Mouse (Mus musculus) adrenal gland (tissue): ENCODE measurements at regions not wholly inside any gene's neighbourhood (a gene's known extent, or its start where the extent isn't known, plus 50 kb on each side); places are given as distances from the start of the nearest gene placed in this dataset.

Experiments used
- intact Hi-C: fragments of 180-260 bp; cut with DNase I; formaldehyde crosslinking; loops from one replicate; pipeline ENCODE4 v1.15.1; 2025

- intact Hi-C loops = no loop called here
Observed at GRCm38 (mm10) chr9:116285691-116286431, 110.7 kb upstream of the Tgfbr2 start.

GRCm38 (mm10) chr9:116283790-116284526 is 108.8 kb upstream of the Tgfbr2 start:
- intact Hi-C loops = no loop called here

GRCm38 (mm10) chr9:116281654-116282053 is 106.5 kb upstream of the Tgfbr2 start:
- intact Hi-C loops = no loop called here

DNA sequence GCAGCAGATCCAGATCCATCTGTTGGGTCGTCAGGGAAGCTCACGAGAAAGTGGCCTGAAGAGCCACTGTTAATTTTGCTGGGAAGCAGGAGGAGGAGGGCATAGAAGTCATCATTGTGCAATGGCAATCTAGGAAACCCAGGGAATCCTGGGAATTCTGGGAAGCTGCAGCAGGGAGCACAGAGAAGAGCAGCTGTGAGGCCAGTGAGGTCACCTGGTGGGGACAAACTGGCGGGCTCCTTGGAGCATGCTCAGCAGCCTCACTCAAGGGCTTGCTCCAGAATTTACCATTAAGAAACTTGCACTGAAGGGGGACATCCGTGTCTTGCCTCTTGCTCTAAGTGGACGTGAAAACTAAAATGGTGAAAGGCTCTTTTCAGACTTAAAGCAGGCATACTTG is 105.0 kb upstream of the Tgfbr2 start:
- intact Hi-C loops = no loop called here

DNA sequence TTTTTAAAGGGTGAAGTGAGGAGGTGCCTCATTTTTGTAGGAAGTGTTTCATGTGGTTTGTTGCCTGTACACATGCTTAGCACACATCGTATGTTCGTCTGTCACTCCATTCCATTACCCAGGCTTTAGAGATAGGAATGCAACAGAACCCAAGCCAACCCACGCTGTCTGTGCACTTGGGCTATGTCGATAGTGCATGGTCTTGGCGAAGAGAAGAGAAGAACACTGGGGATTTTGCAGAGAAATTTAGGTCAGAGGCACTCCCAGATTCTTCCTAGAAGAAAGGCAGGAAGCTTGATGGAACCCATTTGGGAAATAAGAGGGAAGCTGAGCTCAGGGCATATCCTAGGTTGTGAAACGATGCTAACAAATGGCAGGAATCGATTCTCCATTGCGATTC is 103.7 kb upstream of the Tgfbr2 start:
- intact Hi-C loops = no loop called here

DNA sequence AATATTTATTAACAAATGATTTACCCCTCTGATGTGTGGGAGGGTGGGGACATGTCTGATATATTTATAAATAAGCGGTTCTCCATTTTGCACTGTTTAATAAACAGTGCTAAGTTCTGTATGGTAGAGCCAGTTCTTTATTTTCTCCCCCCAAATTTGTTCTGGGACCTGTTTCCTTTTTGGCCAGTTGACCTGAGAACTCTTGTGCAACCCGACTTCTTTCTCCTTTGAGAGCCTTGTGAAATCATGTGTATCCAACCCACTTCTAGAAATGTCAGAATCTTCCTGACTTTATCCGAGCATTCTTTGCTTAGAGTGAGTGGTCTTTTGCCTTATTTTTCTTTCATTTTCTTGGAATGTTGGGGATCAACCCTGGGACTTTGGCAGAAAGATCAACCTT is 102.6 kb upstream of the Tgfbr2 start:
- intact Hi-C loops = no loop called here

GRCm38 (mm10) chr9:116276141-116276540 is 101.0 kb upstream of the Tgfbr2 start:
- intact Hi-C loops = no loop called here

GRCm38 (mm10) chr9:116272446-116272845 is 97.3 kb upstream of the Tgfbr2 start:
- intact Hi-C loops = no loop called here

DNA sequence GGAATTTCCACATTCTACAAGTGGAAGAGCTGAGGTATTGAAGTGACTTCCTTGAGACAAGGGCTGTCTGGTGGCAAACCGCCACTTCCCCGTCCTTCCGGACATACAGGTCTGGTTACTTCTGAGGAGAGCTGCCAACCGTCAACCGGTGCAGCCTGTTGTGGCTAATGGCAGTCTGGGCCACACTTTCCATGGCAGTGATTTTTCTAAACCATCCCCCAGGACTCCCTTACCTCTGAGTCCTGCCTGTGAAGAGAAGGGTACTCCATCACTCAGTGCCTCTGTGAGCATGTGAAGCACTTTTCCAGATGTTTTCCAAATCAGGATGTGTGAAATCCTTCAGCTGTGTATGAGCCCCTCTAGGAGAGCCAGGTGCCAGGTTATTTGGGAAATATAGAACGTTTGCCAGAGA is 95.3 kb upstream of the Tgfbr2 start:
- intact Hi-C loops = no loop called here

- intact Hi-C loops = no loop called here
Observed at GRCm38 (mm10) chr9:116267411-116267810, 92.3 kb upstream of the Tgfbr2 start.

DNA sequence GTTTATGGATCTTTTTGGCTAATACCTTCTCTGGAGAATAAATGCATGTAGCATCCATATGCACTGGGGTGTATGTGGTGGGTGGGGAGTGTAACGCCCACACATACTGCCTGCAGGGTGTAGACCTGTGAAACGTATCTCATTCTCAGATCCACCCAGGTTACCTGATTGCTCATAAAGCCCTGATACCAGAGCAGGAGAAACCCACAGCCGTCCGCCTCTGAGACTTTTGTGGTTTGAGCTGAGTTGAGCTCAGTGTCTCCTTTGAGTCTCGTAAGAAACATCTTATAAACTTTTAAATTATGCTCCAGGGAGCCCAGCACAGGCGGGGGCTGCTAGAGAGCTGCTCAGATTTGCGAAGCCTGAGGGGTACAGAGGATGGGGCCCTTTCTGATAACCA is 88.7 kb upstream of the Tgfbr2 start:
- intact Hi-C loops = no loop called here

- intact Hi-C loops = no loop called here
Observed at GRCm38 (mm10) chr9:116259569-116259968, 84.4 kb upstream of the Tgfbr2 start.

- intact Hi-C loops = no loop called here
Observed at GRCm38 (mm10) chr9:116253546-116253945, 78.4 kb upstream of the Tgfbr2 start.

DNA sequence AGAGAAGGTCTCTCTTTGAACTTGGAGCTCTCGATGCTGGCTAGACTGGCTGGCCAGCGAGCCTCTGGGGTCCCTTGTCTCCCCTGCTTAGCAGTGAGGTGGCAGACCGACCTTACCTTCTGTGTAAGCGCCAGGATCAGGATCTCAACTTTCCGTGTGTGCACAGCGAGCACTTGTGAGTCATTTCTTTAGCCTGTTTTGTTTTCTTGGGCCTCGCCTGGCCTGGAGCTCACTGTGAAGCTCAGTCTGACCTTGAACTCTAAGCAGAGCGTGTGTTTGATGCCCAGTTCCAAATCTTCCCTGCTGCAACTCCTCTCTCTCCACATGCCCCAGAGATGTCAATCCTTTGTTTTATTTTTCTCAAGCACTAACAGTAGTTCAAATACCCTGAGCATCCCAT is 77.6 kb upstream of the Tgfbr2 start:
- intact Hi-C loops = no loop called here

GRCm38 (mm10) chr9:116249791-116250190 is 74.6 kb upstream of the Tgfbr2 start:
- intact Hi-C loops = no loop called here

GRCm38 (mm10) chr9:116245136-116245535 is 70.0 kb upstream of the Tgfbr2 start:
- intact Hi-C loops = no loop called here

DNA sequence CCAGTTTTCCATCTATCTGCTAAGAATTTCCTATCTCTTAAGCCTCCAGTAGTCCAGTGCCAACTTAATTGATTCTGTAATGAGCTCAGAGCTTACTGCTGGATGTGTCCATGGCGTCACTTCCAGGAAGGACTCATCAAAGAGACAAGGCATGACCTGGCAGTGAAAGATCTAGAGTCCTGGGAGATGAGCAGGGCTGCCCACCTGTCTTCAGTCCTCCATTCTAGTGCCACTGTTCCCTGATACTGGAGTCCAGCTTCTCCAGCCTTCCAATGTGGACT is 69.4 kb upstream of the Tgfbr2 start:
- intact Hi-C loops = no loop called here

GRCm38 (mm10) chr9:116243775-116244618 is 68.8 kb upstream of the Tgfbr2 start:
- intact Hi-C loops = no loop called here

DNA sequence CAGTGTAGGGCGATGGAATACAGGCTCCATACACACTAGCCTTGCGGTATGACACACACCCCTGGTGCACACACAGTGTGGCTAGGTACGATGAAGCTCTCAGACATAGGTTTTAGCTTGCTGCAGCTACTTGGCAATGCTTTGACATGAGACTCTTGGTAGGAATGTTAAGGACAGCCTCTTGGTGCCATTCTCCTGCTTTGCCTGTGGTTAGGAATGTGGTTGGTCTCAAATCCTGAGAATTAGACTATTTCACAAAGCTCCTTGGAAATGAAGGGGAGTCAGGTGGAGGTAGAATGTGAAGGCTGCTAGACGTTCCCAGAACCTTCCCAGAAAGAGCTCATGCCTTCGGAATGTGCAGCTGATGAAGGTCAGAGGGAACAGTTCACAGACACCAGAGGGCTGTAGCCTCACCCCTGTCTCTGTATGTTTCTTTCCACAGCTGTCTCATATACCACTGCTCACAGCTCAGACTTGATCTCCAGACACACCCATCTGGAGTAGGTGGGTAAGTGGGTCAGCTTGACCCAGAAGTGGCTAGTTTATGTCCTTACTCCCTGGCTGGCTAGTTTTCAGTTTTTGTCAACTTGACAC is 66.9 kb upstream of the Tgfbr2 start:
- intact Hi-C loops = no loop called here

DNA sequence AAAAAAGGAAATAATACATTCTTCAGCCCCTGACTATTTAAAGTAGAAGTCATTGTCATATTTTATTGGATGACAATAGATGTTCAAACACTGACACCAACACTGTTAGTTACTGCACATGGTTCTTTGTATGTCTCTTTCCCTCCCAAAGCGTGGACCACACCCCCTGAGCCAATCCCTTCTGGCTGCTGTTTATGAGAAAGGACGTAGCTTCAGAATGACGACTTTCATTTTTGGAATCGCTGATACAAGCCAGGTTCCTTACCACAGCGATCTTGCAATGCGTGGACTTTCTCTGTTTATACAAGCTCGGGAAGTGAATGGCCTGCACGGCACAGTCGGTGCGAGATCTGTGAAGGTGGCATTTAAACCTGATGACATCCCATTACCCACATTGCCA is 66.1 kb upstream of the Tgfbr2 start:
- intact Hi-C loops = no loop called here

DNA sequence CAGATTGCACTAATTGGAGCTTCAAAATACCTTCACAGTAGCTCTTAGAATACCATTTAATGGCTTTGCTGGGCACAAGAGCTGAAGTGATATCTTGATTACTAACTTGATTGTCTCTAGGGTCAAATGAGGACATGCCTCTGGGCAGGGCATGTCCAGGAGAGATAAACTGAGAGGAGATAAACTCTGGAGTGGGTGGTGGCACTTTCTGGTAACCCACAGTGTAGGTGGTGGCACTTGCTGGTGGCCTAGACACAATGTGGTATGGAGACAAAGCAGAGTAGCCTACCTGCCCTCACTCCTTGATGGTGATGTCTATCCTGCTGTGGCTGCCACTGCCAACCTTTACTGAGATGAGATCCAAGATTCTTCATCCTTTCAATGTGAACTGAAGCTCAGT is 61.7 kb upstream of the Tgfbr2 start:
- intact Hi-C loops = no loop called here

DNA sequence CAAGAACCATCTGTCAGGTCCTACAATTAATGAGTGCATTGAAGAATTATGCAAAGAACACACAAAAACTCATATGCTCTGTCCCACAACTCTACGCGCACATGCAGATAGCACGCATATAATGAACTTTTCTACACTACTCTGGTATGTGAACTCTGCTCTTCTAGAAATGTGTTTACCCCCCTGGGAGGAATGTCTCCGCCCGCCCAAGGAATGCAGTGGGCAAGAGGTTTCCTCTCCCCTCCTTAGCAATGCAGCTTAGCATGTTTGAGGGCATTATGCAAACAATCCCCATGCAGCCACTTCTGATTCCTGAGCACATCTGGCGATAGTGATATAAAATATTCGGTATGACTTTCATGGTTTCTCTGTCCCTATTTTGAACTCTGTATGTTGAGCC is 59.0 kb upstream of the Tgfbr2 start:
- intact Hi-C loops = no loop called here
